Mouse (Mus musculus): Measurements from ENCODE around the gene Tmcc1. TPM values are rescaled to one million over a fixed set of nuclear protein-coding genes. Genes with fewer than 3 reads are reported as not detected.
"Not testable (repeated sequence)": the region's sequence is repeated elsewhere in the genome, so short reads cannot be mapped to it uniquely, and the experiment has no call there.

Tmcc1 gene
- total RNA-seq, 1 experiment from 2014 or later = 102 TPM

- no peak for ATAC-seq (replicated peaks; ENCODE audit: insufficient number of reproducible peaks, low FRiP score, low TSS enrichment, poor library complexity, severe bottlenecking)
These were observed 95.7 kb downstream of the Tmcc1 start for GRCm38 (mm10) chr6:116097579-116097978.

- ATAC-seq (replicated peaks; ENCODE audit: insufficient number of reproducible peaks, low FRiP score, low TSS enrichment, poor library complexity, severe bottlenecking) = no peak
These were observed 103.9 kb downstream of the Tmcc1 start for GRCm38 (mm10) chr6:116089402-116089801.

- ATAC-seq (replicated peaks; ENCODE audit: insufficient number of reproducible peaks, low FRiP score, low TSS enrichment, poor library complexity, severe bottlenecking) = no peak
These were observed 107.2 kb downstream of the Tmcc1 start for GRCm38 (mm10) chr6:116086036-116086435.

- no peak for ATAC-seq (replicated peaks; ENCODE audit: insufficient number of reproducible peaks, low FRiP score, low TSS enrichment, poor library complexity, severe bottlenecking)
These were observed 111.0 kb downstream of the Tmcc1 start for GRCm38 (mm10) chr6:116082239-116082638.

GRCm38 (mm10) chr6:116081375-116081774 is 111.9 kb downstream of the Tmcc1 start:
- ATAC-seq (replicated peaks; ENCODE audit: insufficient number of reproducible peaks, low FRiP score, low TSS enrichment, poor library complexity, severe bottlenecking) = no peak

- no peak for ATAC-seq (replicated peaks; ENCODE audit: insufficient number of reproducible peaks, low FRiP score, low TSS enrichment, poor library complexity, severe bottlenecking)
These were observed 112.5 kb downstream of the Tmcc1 start for GRCm38 (mm10) chr6:116080756-116081155.

GRCm38 (mm10) chr6:116077608-116078007 is 115.7 kb downstream of the Tmcc1 start:
- ATAC-seq (replicated peaks; ENCODE audit: insufficient number of reproducible peaks, low FRiP score, low TSS enrichment, poor library complexity, severe bottlenecking) = no peak

- ATAC-seq (replicated peaks; ENCODE audit: insufficient number of reproducible peaks, low FRiP score, low TSS enrichment, poor library complexity, severe bottlenecking) = no peak
These were observed 118.4 kb downstream of the Tmcc1 start for GRCm38 (mm10) chr6:116074892-116075291.

GRCm38 (mm10) chr6:116073610-116074009 is 119.7 kb downstream of the Tmcc1 start:
- no peak for ATAC-seq (replicated peaks; ENCODE audit: insufficient number of reproducible peaks, low FRiP score, low TSS enrichment, poor library complexity, severe bottlenecking)

GRCm38 (mm10) chr6:116072746-116073261 is 120.5 kb downstream of the Tmcc1 start:
- peak; percentile 48; the same call in 1 of the 2 replicates for ATAC-seq (replicated peaks; ENCODE audit: insufficient number of reproducible peaks, low FRiP score, low TSS enrichment, poor library complexity, severe bottlenecking)

- no peak for ATAC-seq (replicated peaks; ENCODE audit: insufficient number of reproducible peaks, low FRiP score, low TSS enrichment, poor library complexity, severe bottlenecking)
These were observed 121.0 kb downstream of the Tmcc1 start for GRCm38 (mm10) chr6:116072221-116072745.

- ATAC-seq (replicated peaks; ENCODE audit: insufficient number of reproducible peaks, low FRiP score, low TSS enrichment, poor library complexity, severe bottlenecking) = no peak
These were observed 121.5 kb downstream of the Tmcc1 start for GRCm38 (mm10) chr6:116071781-116072180.

GRCm38 (mm10) chr6:116070558-116070957 is 122.7 kb downstream of the Tmcc1 start:
- no peak for ATAC-seq (replicated peaks; ENCODE audit: insufficient number of reproducible peaks, low FRiP score, low TSS enrichment, poor library complexity, severe bottlenecking)

GRCm38 (mm10) chr6:116063516-116063915 is 129.8 kb downstream of the Tmcc1 start:
- ATAC-seq (replicated peaks; ENCODE audit: insufficient number of reproducible peaks, low FRiP score, low TSS enrichment, poor library complexity, severe bottlenecking) = no peak

GRCm38 (mm10) chr6:116059542-116059941 is 133.7 kb downstream of the Tmcc1 start:
- ATAC-seq (replicated peaks; ENCODE audit: insufficient number of reproducible peaks, low FRiP score, low TSS enrichment, poor library complexity, severe bottlenecking) = not testable (repeated sequence)

GRCm38 (mm10) chr6:116058541-116059300 is 134.6 kb downstream of the Tmcc1 start:
- ATAC-seq (replicated peaks; ENCODE audit: insufficient number of reproducible peaks, low FRiP score, low TSS enrichment, poor library complexity, severe bottlenecking) = no peak

- no peak for ATAC-seq (replicated peaks; ENCODE audit: insufficient number of reproducible peaks, low FRiP score, low TSS enrichment, poor library complexity, severe bottlenecking)
These were observed 136.5 kb downstream of the Tmcc1 start for GRCm38 (mm10) chr6:116056676-116057264.

GRCm38 (mm10) chr6:116055766-116056165 is 137.5 kb downstream of the Tmcc1 start:
- no peak for ATAC-seq (replicated peaks; ENCODE audit: insufficient number of reproducible peaks, low FRiP score, low TSS enrichment, poor library complexity, severe bottlenecking)

GRCm38 (mm10) chr6:116055001-116055471 is 138.2 kb downstream of the Tmcc1 start:
- ATAC-seq (replicated peaks; ENCODE audit: insufficient number of reproducible peaks, low FRiP score, low TSS enrichment, poor library complexity, severe bottlenecking) = no peak

GRCm38 (mm10) chr6:116047896-116048295 is 145.4 kb downstream of the Tmcc1 start:
- ATAC-seq (replicated peaks; ENCODE audit: insufficient number of reproducible peaks, low FRiP score, low TSS enrichment, poor library complexity, severe bottlenecking) = no peak
